Mouse (Mus musculus) heart, adult 2 months (tissue): Measurements from ENCODE around the gene Lhx2.

Source experiments
- CTCF ChIP-seq: fragments of 200-600 bp; IDR thresholded peaks from 2 replicates; pipeline ENCODE4 v1.8.1; 2022; ENCODE audit warnings: antibody characterized with exemption, mild to moderate bottlenecking, moderate library complexity
- POLR2A ChIP-seq: fragments of 200-500 bp; IDR thresholded peaks from 2 replicates; pipeline ENCODE4 v1.6.1; 2011; ENCODE audit warnings: mild to moderate bottlenecking, low read depth, low read length, control low read depth; ENCODE audit not compliant: insufficient read depth

DNA sequence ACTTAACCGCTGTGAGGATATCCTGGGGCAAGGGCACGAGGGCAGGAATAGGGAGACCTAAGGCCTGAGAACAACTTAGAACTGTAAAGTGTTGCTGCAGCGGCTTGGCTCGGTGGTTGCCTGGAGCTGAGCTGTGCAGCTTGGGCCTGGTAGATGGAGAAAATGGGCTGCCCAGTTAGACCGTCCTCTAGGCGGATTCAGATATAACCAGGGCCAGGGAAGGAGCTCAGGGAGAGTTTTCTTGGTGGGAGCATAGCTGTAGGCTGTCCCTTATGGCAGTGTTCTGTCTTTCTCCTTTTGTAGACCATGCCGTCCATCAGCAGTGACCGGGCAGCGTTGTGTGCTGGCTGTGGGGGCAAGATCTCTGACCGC is 13.9 kb downstream of the Lhx2 start:
- TF ChIP-seq POLR2A (no peak), CTCF (no peak)
